Mouse (Mus musculus) forebrain, embryonic 14.5 days (tissue): ENCODE results near the gene A4gnt. TPM values are rescaled to one million over a fixed set of nuclear protein-coding genes. Genes with fewer than 3 reads are reported as not detected.

Source experiments
- ATAC-seq: fragments of 200-750 bp; cut with Nextera tagmentation; 2 replicates; pipeline ENCODE4 v1.8.0; 2017; ENCODE audit warnings: mild to moderate bottlenecking, moderate library complexity
- DNase-seq: peaks from one replicate; pipeline ENCODE4 v3.0.0-alpha.2; 2015; ENCODE audit warnings: low spot score
- H3K27ac ChIP-seq: fragments of 300-500 bp; sonication (generic); 2 replicates; pipeline ENCODE4 v1.5.1; 2014; ENCODE audit warnings: low read depth, mild to moderate bottlenecking, control low read depth, low read length, moderate library complexity
- H3K27me3 ChIP-seq: fragments of 300-500 bp; sonication (generic); replicated peaks from 2 replicates; pipeline ENCODE4 v1.6.1; 2014; ENCODE audit warnings: low read length, control low read depth, mixed read lengths; ENCODE audit not compliant: control insufficient read depth, insufficient read depth
- H3K36me3 ChIP-seq: fragments of 300-500 bp; sonication (generic); 2 replicates; pipeline ENCODE4 v1.6.1; 2014; ENCODE audit warnings: low read length, control low read depth; ENCODE audit not compliant: control insufficient read depth, insufficient read depth
- H3K4me1 ChIP-seq: fragments of 300-500 bp; sonication (generic); 2 replicates; pipeline ENCODE4 v1.6.1; 2014; ENCODE audit warnings: antibody characterized with exemption, low read length, control low read depth; ENCODE audit not compliant: control insufficient read depth, insufficient read depth
- H3K4me2 ChIP-seq: fragments of 300-500 bp; sonication (generic); 2 replicates; pipeline ENCODE4 v1.6.1; 2014; ENCODE audit warnings: mild to moderate bottlenecking, control low read depth, low read length
- H3K4me3 ChIP-seq: fragments of 300-500 bp; sonication (generic); 2 replicates; pipeline ENCODE4 v1.5.1; 2014; ENCODE audit warnings: low read depth, low read length, control low read depth
- H3K9ac ChIP-seq: fragments of 300-500 bp; sonication (generic); 2 replicates; pipeline ENCODE4 v1.6.1; 2014; ENCODE audit warnings: mild to moderate bottlenecking, low read length, control low read depth, moderate library complexity
- H3K9me3 ChIP-seq: fragments of 300-500 bp; sonication (generic); replicated peaks from 2 replicates; pipeline ENCODE4 v1.6.1; 2016; ENCODE audit warnings: low read length, control low read depth, mixed read lengths; ENCODE audit not compliant: control insufficient read depth
- WGBS: fragments of 180-500 bp; shearing (Covaris S2); extraction: QIAGEN DNeasy Blood & Tissue Kit; methylation state at CpG from one replicate; pipeline ENCODE4 v1.1.7; 2014; 5-methylcytosine and 5-hydroxymethylcytosine counted together
- polyA plus RNA-seq: library from polyadenylated mRNA; unstranded; fragments of >200 nt; fragmentation: Nextera tagmentation; extraction: Ambion mirVana; gene quantifications from 2 replicates; pipeline ENCODE4 v1.2.1, GENCODE M21; 2014

Gene A4gnt
- not detected in 2 replicates for polyA plus RNA-seq

DNA sequence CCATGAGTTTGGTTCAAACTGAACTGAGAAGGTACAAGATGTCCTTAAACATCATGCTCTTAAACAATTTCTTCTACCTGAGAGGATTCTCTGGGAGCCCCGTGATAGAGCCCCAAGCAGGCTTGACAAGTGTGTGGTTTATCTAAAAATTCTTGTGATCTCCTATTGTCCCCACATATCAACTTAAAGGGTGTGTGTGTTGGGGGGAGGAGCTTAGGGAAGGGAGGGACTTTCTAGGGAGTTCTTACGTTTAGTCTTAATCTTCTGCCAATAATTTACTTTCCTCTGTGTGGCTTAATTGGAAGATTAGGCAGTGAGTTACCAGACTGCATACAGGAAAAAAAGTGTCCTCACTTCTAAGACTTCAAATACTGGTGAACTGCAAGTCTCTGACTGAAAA, at the start of gene A4gnt:
TSS of gene A4gnt (plus strand) at position 301 of the 400 bp plus-strand sequence.
- ATAC-seq (no peak), DNase-seq (no peak)
- Histone ChIP-seq H3K4me3 (no peak within 1 kb of the TSS), H3K27me3 (no peaks in the 10 kb centered on the region), H3K9me3 (no peaks in the 10 kb centered on the region), H3K4me2 (no peak within 1 kb of the TSS), H3K27ac (no peak within 1 kb of the TSS), H3K36me3 (no peaks in the 10 kb centered on the region), H3K4me1 (no peaks in the 10 kb centered on the region), H3K9ac (no peak within 1 kb of the TSS)
- 53% methylated on average over 2 of the region's 2 CpGs for WGBS

DNA sequence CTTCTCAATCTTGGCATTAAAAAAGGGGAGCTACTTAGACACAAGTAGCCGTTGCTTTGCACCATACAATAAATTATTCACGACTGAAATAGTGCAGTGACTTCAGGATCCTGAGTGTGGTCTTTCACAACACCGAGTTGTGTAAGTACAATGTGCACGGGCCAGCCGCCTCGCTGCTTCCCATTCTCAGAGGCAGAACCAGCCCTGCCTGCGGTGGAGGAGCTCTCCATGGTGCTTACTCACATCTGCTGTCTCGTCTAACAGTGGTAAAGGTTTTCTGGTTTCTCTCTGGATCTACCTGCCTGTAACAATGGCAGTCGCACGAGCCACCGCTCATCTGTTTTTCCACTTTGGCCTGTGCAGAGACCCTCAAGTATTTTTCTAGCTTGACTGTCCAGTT, 48.6 kb upstream of the A4gnt start:
- H3K36me3 ChIP-seq: no peaks in the 10 kb centered on the region
- no peak overlapping the region for H3K4me2 ChIP-seq
- no peaks in the 10 kb centered on the region for H3K9me3 ChIP-seq
- WGBS: 29% methylated on average over 11 of the region's 11 CpGs
- no peak for DNase-seq
- H3K27me3 ChIP-seq: no peaks in the 10 kb centered on the region
- H3K27ac ChIP-seq: no peak overlapping the region
- no peak for ATAC-seq
- H3K4me3 ChIP-seq: no peak overlapping the region
- H3K4me1 ChIP-seq: peaks cover 7% of the 10 kb centered on the region
- no peak overlapping the region for H3K9ac ChIP-seq

DNA sequence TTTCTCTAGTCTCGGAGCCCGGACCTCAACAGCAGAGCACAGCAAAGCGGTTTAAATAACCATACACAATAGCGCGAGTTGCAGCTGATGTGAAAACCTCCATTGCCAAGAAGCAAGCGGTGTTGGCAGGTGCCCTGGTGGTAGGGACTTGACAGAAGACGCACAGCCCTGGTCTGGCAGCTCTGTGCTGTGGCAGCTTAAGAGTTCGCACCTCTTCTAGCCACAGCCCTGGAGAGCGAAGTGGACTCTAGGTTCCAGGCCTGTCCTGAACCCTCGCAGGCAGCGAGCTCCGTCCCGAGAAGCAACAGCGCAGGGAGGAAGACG, 44.3 kb upstream of the A4gnt start:
- DNase-seq: peak; percentile 42
- peak overlapping the region; percentile 77 for H3K9ac ChIP-seq
- peak overlapping the region; percentile 87; the same call in 1 of the 2 replicates for H3K27ac ChIP-seq
- no peaks in the 10 kb centered on the region for H3K36me3 ChIP-seq
- H3K4me2 ChIP-seq: peak overlapping the region; percentile 87
- no peaks in the 10 kb centered on the region for H3K27me3 ChIP-seq
- under 1% methylated on average over 15 of the region's 15 CpGs for WGBS
- H3K9me3 ChIP-seq: no peaks in the 10 kb centered on the region
- peaks cover 10% of the 10 kb centered on the region for H3K4me1 ChIP-seq
- ATAC-seq: peak; percentile 50
- H3K4me3 ChIP-seq: peak overlapping the region; percentile 93

DNA sequence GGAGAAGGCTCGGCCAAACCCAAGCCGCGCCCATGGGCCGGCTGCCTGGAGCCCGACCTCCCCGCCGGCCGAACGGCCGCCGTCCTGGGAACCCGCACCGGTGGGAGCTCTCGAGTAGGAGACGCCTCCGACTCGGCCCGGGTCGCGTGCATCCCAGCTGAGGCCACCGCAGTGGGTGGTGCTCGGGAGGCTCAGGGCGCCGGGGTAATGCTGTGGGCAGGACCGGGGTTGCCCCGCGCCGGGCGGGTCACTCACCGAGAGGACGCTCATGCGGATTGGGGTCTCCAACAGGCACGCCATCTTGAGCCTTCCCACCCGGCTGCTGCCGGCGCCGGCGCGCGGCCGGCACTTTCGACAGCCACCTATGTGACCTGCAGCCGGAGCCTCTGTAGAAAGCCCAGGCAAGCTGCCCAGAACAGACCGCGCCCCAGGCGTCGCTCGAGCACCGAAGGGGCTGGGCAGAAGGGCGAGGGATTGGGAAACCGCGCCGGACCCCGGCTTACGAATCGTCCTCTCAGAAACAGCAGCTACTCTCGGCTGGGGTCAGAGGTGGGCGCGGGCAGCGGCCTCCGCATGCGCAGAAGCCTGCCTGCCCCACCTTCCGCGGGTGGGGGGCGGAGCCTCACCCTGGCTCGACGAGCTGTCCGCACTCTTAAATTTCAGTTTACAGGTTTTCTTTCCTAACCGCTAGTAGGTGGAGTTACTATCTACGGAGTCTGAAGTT, 43.8 kb upstream of the A4gnt start, which contains the start of gene Armc8:
TSS of gene Armc8 (minus strand) at position 553 of the 724 bp plus-strand sequence.
- Histone ChIP-seq H3K4me1 (peaks cover 10% of the 10 kb centered on the region), H3K9me3 (no peaks in the 10 kb centered on the region), H3K36me3 (no peaks in the 10 kb centered on the region), H3K27me3 (no peaks in the 10 kb centered on the region), H3K9ac (peak within 1 kb of the TSS; percentile 77), H3K27ac (peak within 1 kb of the TSS; percentile 87), H3K4me2 (peak within 1 kb of the TSS; percentile 87), H3K4me3 (peak within 1 kb of the TSS; percentile 93)
- DNase-seq (peak; percentile 90), ATAC-seq (peak; percentile 97)
- WGBS: under 1% methylated on average over 68 of the region's 70 CpGs

DNA sequence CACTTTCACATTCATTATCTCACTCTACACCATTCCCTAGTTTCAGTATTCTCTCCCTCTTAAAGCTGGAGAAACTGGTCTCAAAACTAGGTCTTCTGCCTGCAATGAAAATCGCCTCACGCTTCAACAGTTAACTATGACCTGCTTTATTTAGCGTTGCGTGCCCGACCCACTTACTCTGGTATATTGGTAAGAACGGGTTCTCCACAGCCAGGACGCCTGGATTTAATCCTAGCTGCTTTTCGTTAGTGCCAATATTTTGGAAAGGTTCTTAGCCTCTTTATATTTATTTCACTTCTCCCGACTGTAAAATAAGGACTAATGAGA, 43.3 kb upstream of the A4gnt start:
- H3K27me3 ChIP-seq: no peaks in the 10 kb centered on the region
- DNase-seq: no peak
- no peaks in the 10 kb centered on the region for H3K9me3 ChIP-seq
- peak; percentile 63; the same call in 1 of the 2 replicates for ATAC-seq
- peak overlapping the region; percentile 77 for H3K9ac ChIP-seq
- peak overlapping the region; percentile 87 for H3K4me2 ChIP-seq
- H3K36me3 ChIP-seq: no peaks in the 10 kb centered on the region
- peak overlapping the region; percentile 93 for H3K4me3 ChIP-seq
- peak overlapping the region; percentile 28; the same call in 1 of the 2 replicates for H3K27ac ChIP-seq
- WGBS: 2% methylated on average over 9 of the region's 9 CpGs
- H3K4me1 ChIP-seq: peaks cover 10% of the 10 kb centered on the region

DNA sequence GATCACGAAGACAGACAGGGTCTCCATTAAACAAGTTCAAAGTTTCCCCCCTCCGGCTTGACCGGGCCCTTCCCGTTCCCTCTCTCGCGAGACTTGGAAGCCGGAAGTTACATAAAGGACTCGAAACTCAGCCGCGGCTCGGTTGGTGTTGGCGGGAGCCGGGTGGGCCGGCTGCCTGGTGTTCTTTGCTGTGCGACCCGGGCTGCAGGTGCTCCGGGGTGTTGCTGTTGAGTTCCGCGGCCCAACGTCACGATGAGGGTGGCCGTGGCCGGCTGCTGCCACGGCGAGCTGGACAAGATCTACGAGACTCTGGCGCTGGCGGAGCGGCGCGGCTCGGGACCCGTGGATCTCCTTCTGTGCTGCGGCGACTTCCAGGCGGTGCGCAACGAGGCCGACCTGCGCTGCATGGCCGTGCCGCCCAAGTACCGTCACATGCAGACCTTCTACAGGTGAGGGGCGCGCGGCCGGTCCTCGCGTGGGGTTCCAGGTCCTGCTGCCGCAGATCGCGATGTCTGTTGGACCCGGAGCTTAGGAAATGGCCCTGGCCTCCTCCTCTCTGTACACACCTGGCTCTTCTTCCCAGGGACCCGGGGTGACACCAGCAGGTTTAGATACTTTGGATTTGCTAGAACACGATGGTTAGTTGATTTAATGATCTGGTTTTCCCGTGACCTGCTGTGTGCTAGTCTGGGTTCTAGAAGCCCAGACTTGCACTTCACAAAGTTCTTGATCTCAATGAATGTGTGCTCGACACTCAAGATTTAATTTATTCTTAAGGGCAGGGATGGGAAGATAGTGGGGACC, 36.4 kb upstream of the A4gnt start, which contains the start of gene Dbr1:
TSS of gene Dbr1 (plus strand) at position 123 of the 804 bp plus-strand sequence.
- peak within 1 kb of the TSS; percentile 80 for H3K4me2 ChIP-seq
- no peaks in the 10 kb centered on the region for H3K27me3 ChIP-seq
- no peaks in the 10 kb centered on the region for H3K9me3 ChIP-seq
- H3K36me3 ChIP-seq: peaks cover 13% of the 10 kb centered on the region
- DNase-seq: peak; percentile 95
- peak within 1 kb of the TSS; percentile 91 for H3K9ac ChIP-seq
- WGBS: under 1% methylated on average over 57 of the region's 57 CpGs
- H3K27ac ChIP-seq: peak within 1 kb of the TSS; percentile 69; the same call in 1 of the 2 replicates
- ATAC-seq: peak; percentile 97
- H3K4me3 ChIP-seq: peak within 1 kb of the TSS; percentile 86
- H3K4me1 ChIP-seq: peaks cover 2% of the 10 kb centered on the region; the same call in 1 of the 2 replicates

DNA sequence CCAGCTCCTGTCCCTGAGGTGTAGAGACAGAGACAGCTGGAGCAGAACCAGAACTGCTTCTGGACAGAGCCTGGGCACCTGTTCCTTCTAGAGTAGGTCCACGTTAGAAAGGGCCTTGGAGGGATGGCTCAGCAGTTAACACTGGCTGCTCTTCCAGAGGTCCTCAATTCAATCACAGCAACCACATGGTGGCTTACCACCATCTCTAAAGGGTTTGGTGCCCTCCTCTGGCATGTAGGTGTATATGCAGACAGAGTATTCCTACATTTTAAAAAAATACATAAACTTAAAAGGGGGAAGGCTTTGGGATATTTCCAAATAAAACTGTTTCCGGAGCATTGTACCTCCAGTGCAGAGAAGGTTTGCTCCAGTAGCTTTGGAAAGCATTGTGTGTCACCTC, 31.6 kb upstream of the A4gnt start:
- H3K4me2 ChIP-seq: no peak overlapping the region
- 50% methylated on average over 2 of the region's 2 CpGs for WGBS
- no peaks in the 10 kb centered on the region for H3K9me3 ChIP-seq
- peaks cover 55% of the 10 kb centered on the region for H3K36me3 ChIP-seq
- H3K27ac ChIP-seq: no peak overlapping the region
- H3K9ac ChIP-seq: no peak overlapping the region
- no peaks in the 10 kb centered on the region for H3K27me3 ChIP-seq
- H3K4me1 ChIP-seq: peaks cover 2% of the 10 kb centered on the region; the same call in 1 of the 2 replicates
- H3K4me3 ChIP-seq: no peak overlapping the region
- ATAC-seq: peak; percentile 35; the same call in 1 of the 2 replicates
- peak; percentile 78 for DNase-seq

DNA sequence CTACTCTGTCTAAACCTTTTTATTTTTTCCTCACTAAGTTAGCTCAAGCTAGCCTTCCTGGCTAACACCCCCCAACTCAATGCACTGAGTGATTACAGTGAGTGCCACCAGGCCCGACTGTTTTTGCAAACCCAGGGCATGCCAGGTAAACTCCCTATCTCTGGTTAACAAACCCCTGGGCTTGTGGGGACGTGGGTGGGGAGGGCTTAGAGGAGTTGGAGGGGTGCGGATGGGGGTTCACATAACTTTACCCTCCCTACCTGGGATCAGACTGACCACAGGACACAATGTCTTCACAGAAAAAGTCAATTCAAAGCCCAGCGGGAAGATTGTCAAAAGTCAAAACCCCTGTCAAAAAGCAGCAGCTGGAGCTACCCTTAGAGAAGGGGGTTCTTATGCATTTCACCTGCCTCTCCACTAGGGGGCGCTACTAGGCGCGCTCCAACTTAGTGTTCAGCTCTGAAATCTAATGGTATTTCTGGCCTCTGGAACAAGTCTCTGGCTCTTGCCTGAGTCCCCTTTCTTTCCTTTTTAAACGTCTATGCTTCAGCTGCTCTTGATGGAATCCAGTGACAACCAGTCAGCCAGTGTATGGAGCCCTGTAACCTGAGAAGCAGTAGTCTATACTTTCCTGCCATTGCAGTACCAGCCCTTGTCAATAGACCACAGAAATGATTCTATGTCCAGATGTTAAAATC, 24.6 kb upstream of the A4gnt start:
- ATAC-seq: no peak
- WGBS: 31% methylated on average over 8 of the region's 8 CpGs

More for the DNA sequence above, 24.6 kb upstream of the A4gnt start:
- H3K4me1 ChIP-seq: no peaks in the 10 kb centered on the region
- no peaks in the 10 kb centered on the region for H3K9me3 ChIP-seq
- H3K9ac ChIP-seq: no peak overlapping the region
- no peak overlapping the region for H3K4me2 ChIP-seq
- H3K4me3 ChIP-seq: no peak overlapping the region
- H3K27ac ChIP-seq: no peak overlapping the region
- H3K36me3 ChIP-seq: peaks cover 27% of the 10 kb centered on the region
- DNase-seq: peak; percentile 62
- H3K27me3 ChIP-seq: no peaks in the 10 kb centered on the region
